Mouse (Mus musculus) brown adipose tissue, adult 24 weeks (tissue): Measurements from ENCODE around the gene Wnt9a. TPM values are rescaled to one million over a fixed set of nuclear protein-coding genes. Genes with fewer than 3 reads are reported as not detected.

Source experiments
- H3K27ac ChIP-seq: fragments of 200-500 bp; replicated peaks from 2 replicates; pipeline ENCODE4 v1.5.1; 2012; ENCODE audit warnings: low read depth, mild to moderate bottlenecking, low read length
- H3K4me1 ChIP-seq: fragments of 200-500 bp; 2 replicates; pipeline ENCODE4 v1.6.1; 2012; ENCODE audit warnings: low read length, mixed read lengths; ENCODE audit not compliant: control insufficient read depth, insufficient read depth, insufficient read length
- H3K4me3 ChIP-seq: fragments of 200-500 bp; 2 replicates; pipeline ENCODE4 v1.5.1; 2012; ENCODE audit warnings: low read depth, mild to moderate bottlenecking, low read length, moderate library complexity; ENCODE audit not compliant: insufficient read depth
- polyA plus RNA-seq: library from polyadenylated mRNA; stranded (reverse); fragments of >200 nt; gene quantifications from 2 replicates; pipeline ENCODE4 v1.2.4, GENCODE M21; 2012; ENCODE audit not compliant: missing spikeins, insufficient read depth, insufficient read length

The Wnt9a gene
- polyA plus RNA-seq, 1 experiment, result 0.40 TPM

DNA sequence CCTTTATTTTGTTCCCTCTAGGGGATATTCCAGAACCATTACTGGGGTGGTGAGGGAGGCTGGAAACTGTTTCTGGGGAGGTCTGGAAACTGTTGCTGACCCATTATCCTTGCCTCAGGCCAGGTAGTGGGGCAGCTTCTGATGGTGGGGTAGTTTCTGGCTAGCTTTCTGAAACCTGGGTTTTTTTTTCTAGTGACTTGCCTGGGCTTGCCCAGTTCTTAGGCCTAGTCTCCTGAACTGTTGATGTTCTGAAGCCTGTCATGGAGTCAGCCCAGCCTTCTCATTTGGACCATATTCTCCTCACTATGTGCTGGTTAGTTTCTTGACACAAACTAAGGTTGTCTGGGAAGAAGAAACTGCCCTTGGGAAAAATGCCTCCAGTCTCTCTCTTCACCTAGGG is 72.8 kb downstream of the Wnt9a start:
- Histone ChIP-seq H3K4me3 (no peak overlapping the region), H3K4me1 (no peaks in the 10 kb centered on the region), H3K27ac (no peak overlapping the region)

Other genes starting within 250 kb of the Wnt9a start
- 2.4 and 7.2 TPM in 2 replicates for gene Obscn, start 170.5 kb upstream of the Wnt9a start, polyA plus RNA-seq
- 9.8 and 10.4 TPM in 2 replicates for gene Iba57, start 143.2 kb upstream of the Wnt9a start, polyA plus RNA-seq
- not detected in 2 replicates for gene Gjc2, start 123.7 kb upstream of the Wnt9a start, polyA plus RNA-seq
- 89.3 and 122 TPM in 2 replicates for gene Guk1, start 114.7 kb upstream of the Wnt9a start, polyA plus RNA-seq
- 118 and 139 TPM in 2 replicates for gene Mrpl55, start 104.4 kb upstream of the Wnt9a start, polyA plus RNA-seq
- 5.6 and 11.0 TPM in 2 replicates for gene 2310033P09Rik, start 98.6 kb upstream of the Wnt9a start, polyA plus RNA-seq
- 211 and 220 TPM in 2 replicates for gene Arf1, start 78.7 kb upstream of the Wnt9a start, polyA plus RNA-seq
- not detected in 2 replicates for gene Wnt3a, start 16.2 kb upstream of the Wnt9a start, polyA plus RNA-seq
- gene Prss38, start 68.7 kb downstream of the Wnt9a start, polyA plus RNA-seq, result not detected in 2 replicates
- gene Jmjd4, start 143.1 kb downstream of the Wnt9a start, polyA plus RNA-seq, result 2.7 and 3.1 TPM in 2 replicates
- 21.4 and 22.5 TPM in 2 replicates for gene Snap47, start 144.3 kb downstream of the Wnt9a start, polyA plus RNA-seq
- 2.5 and 3.3 TPM in 2 replicates for gene Zfp867, start 165.5 kb downstream of the Wnt9a start, polyA plus RNA-seq
- 3.1 and 3.9 TPM in 2 replicates for gene Zkscan17, start 219.8 kb downstream of the Wnt9a start, polyA plus RNA-seq
- 0.38 TPM in 1 of 2 replicates, not detected in the other for gene Nlrp3, start 234.6 kb downstream of the Wnt9a start, polyA plus RNA-seq